Mouse (Mus musculus) v-Abl transformed pro-B cells (cell line): ENCODE results near the gene Nsg2.

ENCODE experiments used
- in situ Hi-C, 2 experiments: fragments of 400-800 bp; cut with MboI; formaldehyde crosslinking; loops; one replicate each; pipeline ENCODE4 v1.15.1; 2025; ENCODE audit not compliant: unreplicated experiment in 2 of 2

Nsg2 gene

GRCm38 (mm10) chr11:32064511-32064862, 64.2 kb downstream of the Nsg2 start:
- in situ Hi-C loops = no loop called here

- in situ Hi-C loops = no loop called here
Measured at GRCm38 (mm10) chr11:32068736-32069490, 68.7 kb downstream of the Nsg2 start.

- in situ Hi-C loops = no loop called here
Measured at GRCm38 (mm10) chr11:32075163-32075562, 74.9 kb downstream of the Nsg2 start.

- in situ Hi-C loops = no loop called here
Measured at GRCm38 (mm10) chr11:32083462-32083861, 83.2 kb downstream of the Nsg2 start.

- in situ Hi-C loops = no loop called here
Measured at GRCm38 (mm10) chr11:32086525-32086924, 86.3 kb downstream of the Nsg2 start.

- in situ Hi-C loops = no loop called here
Measured at GRCm38 (mm10) chr11:32087376-32087775, 87.1 kb downstream of the Nsg2 start.

GRCm38 (mm10) chr11:32087779-32088442, 87.6 kb downstream of the Nsg2 start:
- in situ Hi-C loops = no loop called here

GRCm38 (mm10) chr11:32095793-32096192, 95.5 kb downstream of the Nsg2 start:
- in situ Hi-C loops = no loop called here

- in situ Hi-C loops = no loop called here
Measured at GRCm38 (mm10) chr11:32096346-32096745, 96.1 kb downstream of the Nsg2 start.

- in situ Hi-C loops = no loop called here
Measured at GRCm38 (mm10) chr11:32101059-32101632, 100.9 kb downstream of the Nsg2 start.

- in situ Hi-C loops = no loop called here
Measured at GRCm38 (mm10) chr11:32102976-32103375, 102.7 kb downstream of the Nsg2 start.

- in situ Hi-C loops = no loop called here
Measured at GRCm38 (mm10) chr11:32104406-32105116, 104.3 kb downstream of the Nsg2 start.

- in situ Hi-C loops = no loop called here
Measured at GRCm38 (mm10) chr11:32105750-32106646, 105.7 kb downstream of the Nsg2 start.

- in situ Hi-C loops = no loop called here
Measured at GRCm38 (mm10) chr11:32106647-32106985, 106.4 kb downstream of the Nsg2 start.

- in situ Hi-C loops = no loop called here
Measured at GRCm38 (mm10) chr11:32108441-32108840, 108.2 kb downstream of the Nsg2 start.
